Mouse (Mus musculus): ENCODE data around the gene Itgad. TPM values are rescaled to one million over a fixed set of nuclear protein-coding genes. Genes with fewer than 3 reads are reported as not detected.

Gene Itgad
- total RNA-seq, 2 experiments from 2014 or later, result not detected

- DNase-seq, result peak in 1 of 2 experiments; percentile 62
- intact Hi-C loops (cut with DNase I), result loop anchor here (5.0 kb wide), 1 partner anchor 218 kb away; no protein-coding TSS in a partner anchor
These were observed 84.8 kb downstream of the Itgad start for GRCm38 (mm10) chr7:128238991-128239390.

DNA sequence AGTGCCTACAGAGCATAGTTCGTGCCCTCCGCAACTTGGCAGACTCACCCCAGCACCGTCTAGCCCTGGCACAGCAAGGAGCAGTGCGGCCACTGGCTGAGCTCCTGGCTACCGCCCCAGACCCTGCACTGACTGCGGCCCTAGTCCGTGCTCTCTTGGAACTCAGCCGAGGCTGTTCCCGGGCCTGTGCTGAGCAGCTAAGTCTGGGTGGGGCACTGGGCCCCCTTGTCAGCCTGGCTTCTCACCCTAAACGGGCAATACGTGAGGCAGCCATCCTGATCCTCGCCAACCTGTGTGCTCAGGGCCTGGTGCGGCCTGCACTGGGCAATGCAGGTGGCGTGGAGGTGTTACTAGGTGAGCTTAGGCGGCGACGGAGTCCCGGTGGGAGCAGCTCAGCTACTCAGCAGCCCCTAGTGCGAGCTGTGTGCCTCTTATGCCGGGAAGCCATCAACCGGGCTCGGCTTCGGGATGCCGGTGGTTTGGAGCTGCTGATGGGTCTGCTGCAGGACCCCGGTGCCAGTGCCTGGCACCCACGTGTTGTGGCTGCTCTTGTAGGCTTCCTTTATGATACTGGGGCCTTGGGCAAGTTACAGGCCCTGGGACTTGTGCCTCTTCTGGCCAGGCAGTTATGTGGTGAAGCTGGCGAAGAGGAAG, 86.1 kb downstream of the Itgad start:
- DNase-seq, result no peak
- intact Hi-C loops (cut with DNase I), result loop anchor here (10.0 kb wide), 1 partner anchor 465 kb away; no protein-coding TSS in a partner anchor

GRCm38 (mm10) chr7:128242331-128242730, 88.2 kb downstream of the Itgad start:
- intact Hi-C loops (cut with DNase I), result loop anchor here (10.0 kb wide), 1 partner anchor 462 kb away; no protein-coding TSS in a partner anchor

GRCm38 (mm10) chr7:128243921-128244320, 89.7 kb downstream of the Itgad start:
- intact Hi-C loops (cut with DNase I), result loop anchor here (10.0 kb wide), 1 partner anchor 461 kb away; no protein-coding TSS in a partner anchor
- no peak for DNase-seq

More at GRCm38 (mm10) chr7:128242331-128242730, 88.2 kb downstream of the Itgad start:
- no peak for DNase-seq

- DNase-seq, result no peak
- intact Hi-C loops (cut with DNase I), result loop anchor here (5.0 to 10.0 kb wide), 2 partner anchors 53 to 460 kb away; partner anchors contain the start of gene BC017158
These were observed 90.3 kb downstream of the Itgad start for GRCm38 (mm10) chr7:128244410-128245025.

DNA sequence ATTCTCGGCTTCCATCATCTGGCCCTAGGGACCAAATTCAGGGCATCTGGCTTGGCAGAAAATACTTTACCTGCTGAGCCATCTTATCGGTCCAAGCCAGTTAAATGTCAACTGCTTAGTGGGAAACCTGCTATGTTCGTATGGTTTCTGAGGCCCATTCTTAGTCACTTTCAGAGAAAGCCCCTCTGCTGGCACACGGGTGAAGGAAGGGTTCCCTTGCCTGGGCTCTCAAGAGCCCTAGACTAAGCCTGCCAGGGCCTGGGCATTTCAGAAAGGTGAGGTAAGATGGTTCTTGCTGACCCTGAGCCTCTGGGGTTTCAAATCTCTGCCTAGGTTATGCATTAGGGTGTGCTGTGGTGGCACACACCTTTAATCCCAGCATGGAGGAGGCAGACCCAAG, 91.4 kb downstream of the Itgad start:
- intact Hi-C loops (cut with DNase I), result loop anchor here (5.0 to 10.0 kb wide), 2 partner anchors 52 to 459 kb away; partner anchors contain the start of gene BC017158
- DNase-seq, result no peak

GRCm38 (mm10) chr7:128246496-128247391, 92.6 kb downstream of the Itgad start, which contains the start of gene Tgfb1i1:
TSS of gene Tgfb1i1 (plus strand) at chr7:128246812.
- intact Hi-C loops (cut with DNase I), result loop anchor here (1.0 to 10.0 kb wide), 3 partner anchors 51 to 458 kb away; partner anchors contain the start of gene BC017158
- peak; percentile 73 to 75 for DNase-seq

GRCm38 (mm10) chr7:128247443-128247842, 93.3 kb downstream of the Itgad start:
- intact Hi-C loops (cut with DNase I), result loop anchor here (1.0 to 10.0 kb wide), 3 partner anchors 50 to 457 kb away; partner anchors contain the start of gene BC017158
- peak; percentile 92 to 94 for DNase-seq

DNA sequence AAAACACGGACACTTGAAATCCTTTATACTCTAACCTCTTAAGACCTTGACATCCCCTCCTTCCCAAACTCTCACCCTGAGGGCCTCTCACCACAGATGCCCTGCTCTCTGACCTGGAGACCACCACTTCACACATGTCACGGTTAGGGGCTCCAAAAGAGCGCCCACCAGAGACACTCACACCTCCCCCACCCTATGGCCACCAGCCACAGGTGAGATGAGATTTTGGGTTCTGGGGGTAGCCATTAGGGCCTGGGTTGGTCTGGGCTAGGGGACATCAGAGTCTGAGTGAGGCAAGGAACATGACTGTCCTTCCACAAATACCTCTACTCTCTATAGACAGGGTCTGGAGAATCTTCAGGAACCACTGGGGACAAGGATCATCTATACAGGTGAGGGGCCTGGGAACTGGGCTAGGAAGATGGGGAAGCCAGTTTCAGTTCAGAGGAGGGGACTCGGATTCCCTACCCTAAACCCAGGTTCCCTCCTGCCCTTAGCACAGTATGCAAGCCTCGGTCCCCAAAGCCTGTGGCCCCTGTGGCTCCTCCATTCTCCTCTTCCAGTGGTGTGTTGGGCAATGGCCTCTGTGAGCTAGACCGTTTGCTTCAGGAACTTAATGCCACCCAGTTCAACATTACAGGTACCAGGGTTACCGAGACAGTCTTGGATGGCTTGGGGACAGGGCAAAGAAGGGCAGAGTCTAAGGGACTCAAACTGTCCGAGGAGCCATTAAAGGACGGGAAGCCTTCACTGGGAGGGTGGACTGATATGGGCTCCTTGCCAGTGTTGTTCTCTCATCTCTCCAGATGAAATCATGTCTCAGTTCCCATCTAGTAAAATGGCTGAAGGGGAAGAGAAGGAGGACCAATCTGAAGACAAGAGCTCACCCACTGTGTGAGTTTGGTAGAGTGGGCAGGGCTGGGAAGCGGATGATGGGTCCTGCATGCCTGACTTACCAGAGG, 94.2 kb downstream of the Itgad start:
- intact Hi-C loops (cut with DNase I), result loop anchor here (5.0 to 10.0 kb wide), 2 partner anchors 49 to 456 kb away; partner anchors contain the start of gene BC017158

DNA sequence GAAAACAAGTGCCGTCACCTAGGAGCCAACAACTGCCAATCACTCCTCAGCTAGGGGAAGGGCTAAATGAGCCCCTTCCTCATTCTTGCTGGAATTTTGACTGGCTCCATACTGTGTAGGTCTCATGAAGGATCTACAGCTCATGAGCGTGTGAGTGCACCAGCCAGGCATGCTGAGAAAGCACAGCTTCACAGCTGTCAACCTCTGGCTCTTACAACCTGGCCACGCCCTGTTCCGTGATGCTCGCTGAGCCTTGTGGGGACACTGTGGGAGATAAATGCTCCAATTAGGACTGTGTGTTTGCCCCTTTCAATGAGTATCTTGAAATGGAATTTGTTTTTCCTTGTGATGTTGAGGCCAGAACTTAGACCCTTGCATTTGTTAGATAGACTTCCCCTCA, 95.8 kb downstream of the Itgad start:
- intact Hi-C loops (cut with DNase I), result loop anchor here (5.0 to 10.0 kb wide), 2 partner anchors 47 to 455 kb away; partner anchors contain the start of gene BC017158

More for the DNA sequence above, 94.2 kb downstream of the Itgad start:
- DNase-seq, result no peak

DNA sequence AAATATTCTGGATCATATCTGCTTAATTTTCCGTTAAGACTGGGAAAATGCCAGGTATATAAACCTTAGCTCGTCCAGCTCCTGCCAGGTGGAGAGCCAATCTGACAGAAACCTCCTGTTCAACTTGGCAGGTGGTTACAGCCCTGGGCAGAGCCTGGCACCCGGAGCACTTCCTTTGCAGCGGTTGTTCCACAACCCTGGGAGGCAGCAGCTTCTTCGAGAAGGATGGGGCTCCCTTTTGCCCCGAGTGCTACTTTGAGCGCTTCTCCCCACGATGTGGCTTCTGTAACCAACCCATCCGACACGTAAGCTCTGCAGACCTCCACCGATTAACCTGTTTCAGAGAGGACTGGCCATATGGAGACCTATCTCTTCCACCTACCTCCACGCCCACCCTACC, 97.8 kb downstream of the Itgad start:
- DNase-seq, result no peak
- intact Hi-C loops (cut with DNase I), result no loop called here

More for the DNA sequence above, 95.8 kb downstream of the Itgad start:
- DNase-seq, result no peak

- intact Hi-C loops (cut with DNase I), result no loop called here
- no peak for DNase-seq
These were observed 98.4 kb downstream of the Itgad start for GRCm38 (mm10) chr7:128252609-128253008.

GRCm38 (mm10) chr7:128254978-128255377, 100.8 kb downstream of the Itgad start:
- intact Hi-C loops (cut with DNase I), result no loop called here
- no peak for DNase-seq

DNA sequence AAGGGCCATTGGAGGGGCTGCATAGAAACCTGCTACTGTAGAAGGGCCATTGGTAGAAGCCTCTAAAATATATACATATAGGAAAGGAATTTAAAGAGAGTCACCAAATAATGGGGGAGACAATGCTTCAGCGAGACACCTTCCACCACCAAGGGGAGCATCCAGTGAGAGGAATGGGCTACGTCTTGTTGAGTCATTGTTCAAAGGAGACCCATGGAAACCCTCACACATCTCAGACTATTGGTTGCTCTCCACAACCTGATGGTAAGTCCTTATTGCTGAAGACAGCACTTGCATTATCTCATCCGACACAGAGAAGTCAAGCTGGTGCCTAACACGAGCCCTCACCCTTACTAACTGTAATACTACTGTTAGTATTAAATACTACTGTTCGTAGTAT, 101.6 kb downstream of the Itgad start:
- intact Hi-C loops (cut with DNase I), result no loop called here
- DNase-seq, result no peak

GRCm38 (mm10) chr7:128256783-128257334, 102.7 kb downstream of the Itgad start:
- DNase-seq, result peak; percentile 55 to 58

DNA sequence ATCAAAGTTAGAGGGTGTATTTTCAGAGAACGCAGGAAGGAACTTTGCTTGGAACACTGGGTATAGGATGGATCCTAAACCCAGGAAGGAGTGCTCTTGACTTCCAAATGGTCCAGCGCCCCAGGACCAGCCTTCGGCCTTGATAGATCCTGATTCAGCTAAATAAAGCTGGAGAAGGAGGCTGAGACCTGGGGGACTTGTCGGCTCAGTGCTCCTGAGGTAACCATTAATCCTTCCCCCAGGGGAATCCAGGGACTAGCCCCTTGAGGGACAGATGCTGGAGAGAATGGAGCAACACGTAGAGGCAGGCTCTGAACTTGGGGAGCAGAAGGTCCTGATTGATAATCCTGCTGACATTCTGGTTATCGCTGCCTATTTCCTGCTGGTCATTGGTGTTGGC, 111.2 kb downstream of the Itgad start, which contains the start of gene Slc5a2:
Gene Slc5a2, plus strand, starts transcription at position 247 of the 400 bp plus-strand sequence.
- no peak for DNase-seq

More at GRCm38 (mm10) chr7:128256783-128257334, 102.7 kb downstream of the Itgad start:
- intact Hi-C loops (cut with DNase I), result no loop called here

DNA sequence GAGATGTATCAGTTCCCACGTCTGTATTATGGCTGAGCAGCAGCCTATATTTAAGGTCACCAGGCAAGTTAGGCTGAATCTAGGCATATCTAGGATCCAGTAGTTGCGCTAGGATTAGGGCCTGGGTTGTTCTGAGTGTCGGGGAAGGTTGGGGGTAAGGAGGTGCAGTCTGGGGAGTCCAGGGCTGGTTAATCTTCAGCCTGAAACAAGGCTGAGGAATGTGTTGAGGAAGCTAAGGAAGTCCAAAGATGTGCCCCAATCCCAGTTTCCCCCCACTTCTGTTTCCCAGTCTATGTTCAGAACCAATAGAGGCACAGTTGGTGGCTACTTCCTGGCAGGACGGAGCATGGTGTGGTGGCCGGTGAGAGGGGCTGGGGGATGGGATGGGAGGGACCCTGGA, 111.9 kb downstream of the Itgad start:
- DNase-seq, result no peak
- intact Hi-C loops (cut with DNase I), result no loop called here

More for the DNA sequence above, 111.2 kb downstream of the Itgad start, which contains the start of gene Slc5a2:
- intact Hi-C loops (cut with DNase I), result no loop called here

- no peak for DNase-seq
- intact Hi-C loops (cut with DNase I), result no loop called here
These were observed 113.2 kb downstream of the Itgad start for GRCm38 (mm10) chr7:128267391-128267790.

DNA sequence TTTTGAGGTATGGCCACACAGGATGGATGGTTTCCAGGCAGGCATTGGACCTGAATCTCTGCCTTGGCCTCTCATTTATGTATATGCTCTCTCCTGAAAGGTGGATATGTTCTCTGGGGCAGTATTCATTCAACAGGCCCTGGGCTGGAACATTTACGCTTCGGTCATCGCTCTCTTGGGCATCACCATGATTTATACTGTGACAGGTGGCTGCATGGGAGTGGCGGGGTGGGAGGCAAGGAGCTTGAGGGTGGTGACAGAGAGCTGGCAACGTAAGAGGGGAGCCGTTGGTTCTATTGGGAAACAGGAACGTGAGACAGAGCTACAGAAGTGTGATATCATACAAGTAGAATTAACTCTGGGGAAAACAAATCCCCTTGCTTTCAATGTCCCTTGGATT, 113.6 kb downstream of the Itgad start:
- intact Hi-C loops (cut with DNase I), result no loop called here
- no peak for DNase-seq
